Mouse (Mus musculus) lung, embryonic 14.5 days (tissue): Measurements from ENCODE around the gene Enkur. TPM values are rescaled to one million over a fixed set of nuclear protein-coding genes. Genes with fewer than 3 reads are reported as not detected.

Experiments used
- ATAC-seq: fragments of 200-750 bp; cut with Nextera tagmentation; 2 replicates; pipeline ENCODE4 v1.8.0; 2017; ENCODE audit warnings: mild to moderate bottlenecking, moderate TSS enrichment, moderate library complexity; ENCODE audit not compliant: insufficient read depth
- DNase-seq: peaks from one replicate; pipeline ENCODE4 v3.0.0-alpha.2; 2015
- H3K27ac ChIP-seq: fragments of 300-500 bp; sonication (generic); 2 replicates; pipeline ENCODE4 v1.5.1; 2014; ENCODE audit warnings: low read depth, mild to moderate bottlenecking, moderate library complexity
- H3K27me3 ChIP-seq: fragments of 300-500 bp; sonication (generic); 2 replicates; pipeline ENCODE4 v1.6.1; 2014; ENCODE audit warnings: low read length, control low read depth; ENCODE audit not compliant: insufficient read depth
- H3K36me3 ChIP-seq: fragments of 300-500 bp; sonication (generic); 2 replicates; pipeline ENCODE4 v1.6.1; 2014; ENCODE audit warnings: control low read depth; ENCODE audit not compliant: insufficient read depth
- H3K4me1 ChIP-seq: fragments of 300-500 bp; sonication (generic); 2 replicates; pipeline ENCODE4 v1.6.1; 2014; ENCODE audit warnings: antibody characterized with exemption, control low read depth; ENCODE audit not compliant: insufficient read depth
- H3K4me2 ChIP-seq: fragments of 300-500 bp; sonication (generic); 2 replicates; pipeline ENCODE4 v1.6.1; 2014; ENCODE audit warnings: mild to moderate bottlenecking
- H3K4me3 ChIP-seq: fragments of 300-500 bp; sonication (generic); 2 replicates; pipeline ENCODE4 v1.5.1; 2014; ENCODE audit warnings: low read depth, low read length
- H3K9ac ChIP-seq: fragments of 300-500 bp; sonication (generic); 2 replicates; pipeline ENCODE4 v1.6.1; 2014
- H3K9me3 ChIP-seq: fragments of 300-500 bp; sonication (generic); 2 replicates; pipeline ENCODE4 v1.6.1; 2016; ENCODE audit warnings: low read depth, low read length, control low read depth
- CTCF ChIP-seq: IDR thresholded peaks from 2 replicates; pipeline ENCODE4 v1.5.1; 2016; ENCODE audit warnings: antibody characterized with exemption, low read depth
- whole genome bisulfite sequencing: fragments of 180-500 bp; shearing (Covaris S2); extraction: QIAGEN DNeasy Blood & Tissue Kit; methylation state at CpG from one replicate; pipeline ENCODE4 v1.1.7; 2014; 5-methylcytosine and 5-hydroxymethylcytosine counted together
- polyA plus RNA-seq: library from polyadenylated mRNA; unstranded; fragments of >200 nt; fragmentation: Nextera tagmentation; extraction: Ambion mirVana; gene quantifications from 2 replicates; pipeline ENCODE4 v1.2.1, GENCODE M21; 2014

The Enkur gene
- polyA plus RNA-seq, 1 experiment from 2014 or later, result 0.45 TPM

DNA sequence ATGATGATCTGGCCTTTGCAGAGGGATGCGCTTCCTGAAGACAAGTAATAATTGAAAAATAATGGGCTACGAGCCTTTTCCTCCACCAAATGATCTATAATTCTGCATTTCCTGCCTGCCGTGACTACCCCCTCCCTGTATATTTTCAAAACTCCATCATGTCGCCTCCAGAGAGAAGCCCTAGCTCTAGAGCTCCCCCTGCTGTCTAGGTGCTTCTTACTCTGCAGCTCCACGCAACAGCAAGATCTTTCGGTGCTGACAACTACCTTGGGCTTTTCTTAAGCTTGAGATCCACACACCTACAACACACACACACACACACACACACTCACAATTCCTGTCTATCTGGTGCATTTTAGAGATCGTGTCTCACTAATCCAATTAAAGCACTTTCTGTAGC is 17.6 kb downstream of the Enkur start:
- H3K36me3 ChIP-seq, result no peaks in the 10 kb centered on the region
- H3K27me3 ChIP-seq, result no peaks in the 10 kb centered on the region
- H3K9me3 ChIP-seq, result no peaks in the 10 kb centered on the region
- 39% methylated on average over 7 of the region's 7 CpGs for WGBS
- H3K27ac ChIP-seq, result no peak overlapping the region
- TF ChIP-seq CTCF, result peak; percentile 77
- H3K4me3 ChIP-seq, result no peak overlapping the region
- no peak overlapping the region for H3K9ac ChIP-seq
- no peak overlapping the region for H3K4me2 ChIP-seq
- no peaks in the 10 kb centered on the region for H3K4me1 ChIP-seq
- ATAC-seq, result no peak
- DNase-seq, result peak; percentile 82

DNA sequence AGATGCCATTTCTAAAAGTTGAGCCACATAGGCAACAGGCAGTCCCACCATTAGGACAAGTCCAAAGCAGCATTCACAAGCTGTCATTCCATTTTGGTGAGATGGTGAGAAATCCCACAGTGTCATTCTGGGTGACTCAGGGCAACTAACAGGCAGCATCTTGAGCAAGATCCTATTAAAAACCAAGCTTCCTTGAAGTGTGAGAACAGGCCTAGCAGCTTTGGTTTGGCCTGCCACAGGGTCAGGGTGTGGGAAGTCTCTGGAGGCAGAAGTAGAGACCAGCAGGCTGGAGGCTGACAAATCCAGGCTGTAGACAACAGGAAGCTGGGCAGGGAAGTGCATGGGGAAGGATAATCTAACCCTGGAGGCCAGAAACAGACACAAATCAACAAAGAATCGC is 22.4 kb downstream of the Enkur start:
- TF ChIP-seq CTCF, result no peak
- ATAC-seq, result no peak
- Histone ChIP-seq H3K9ac (no peak overlapping the region), H3K9me3 (no peaks in the 10 kb centered on the region), H3K27me3 (no peaks in the 10 kb centered on the region), H3K27ac (no peak overlapping the region), H3K36me3 (no peaks in the 10 kb centered on the region), H3K4me3 (no peak overlapping the region), H3K4me2 (no peak overlapping the region), H3K4me1 (no peaks in the 10 kb centered on the region)
- whole genome bisulfite sequencing, result 45% methylated on average over 1 of the region's 1 CpGs
- peak; percentile 18 for DNase-seq

DNA sequence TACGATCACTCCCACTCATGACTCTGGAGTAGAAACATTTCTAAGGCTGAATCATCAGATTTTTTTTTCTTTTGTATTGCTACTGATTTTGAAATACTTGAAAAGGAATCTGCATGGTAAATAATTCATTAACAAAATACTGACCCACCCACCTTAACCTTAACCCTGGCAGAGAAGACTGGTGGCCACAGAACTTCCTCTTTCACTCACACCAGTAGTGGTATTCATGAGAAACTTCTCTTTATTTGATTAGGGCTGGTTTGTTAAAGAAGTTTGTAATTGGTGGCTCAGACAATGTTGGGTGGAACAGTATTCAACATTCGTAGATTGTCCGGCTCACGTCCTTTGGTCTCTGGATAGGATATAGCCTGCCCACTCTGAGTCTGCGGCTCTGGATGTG is 26.0 kb downstream of the Enkur start:
- Histone ChIP-seq H3K4me2 (no peak overlapping the region), H3K27me3 (no peaks in the 10 kb centered on the region), H3K9me3 (no peaks in the 10 kb centered on the region), H3K4me1 (no peaks in the 10 kb centered on the region), H3K36me3 (no peaks in the 10 kb centered on the region), H3K9ac (no peak overlapping the region), H3K4me3 (no peak overlapping the region), H3K27ac (no peak overlapping the region)
- 87% methylated on average over 5 of the region's 5 CpGs for WGBS
- no peak for DNase-seq
- ATAC-seq, result no peak
- TF ChIP-seq CTCF, result no peak

DNA sequence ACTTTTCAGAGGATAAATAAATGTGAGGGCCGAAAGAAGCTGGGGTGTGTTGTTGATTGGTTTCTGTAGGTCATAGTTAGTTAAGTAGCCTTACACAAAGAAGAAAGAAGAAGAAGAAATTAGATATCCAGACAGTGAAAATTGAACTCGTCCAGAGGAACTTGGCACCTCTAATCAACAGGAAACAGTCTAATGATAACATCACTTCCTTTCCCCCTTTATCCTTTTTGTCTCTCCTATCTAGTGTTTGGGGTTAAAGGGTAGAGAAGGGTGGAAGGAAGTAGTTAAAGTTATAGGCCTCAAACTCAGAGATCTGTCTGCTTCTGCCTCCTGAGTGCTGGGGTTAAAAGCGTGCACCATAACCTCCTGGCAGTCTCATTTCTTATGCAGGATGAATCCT is 32.4 kb downstream of the Enkur start:
- no peak for TF ChIP-seq CTCF
- ATAC-seq (no peak), DNase-seq (no peak)
- Histone ChIP-seq H3K4me2 (no peak overlapping the region), H3K27ac (no peak overlapping the region), H3K4me3 (no peak overlapping the region), H3K9me3 (no peaks in the 10 kb centered on the region), H3K4me1 (no peaks in the 10 kb centered on the region), H3K27me3 (no peaks in the 10 kb centered on the region), H3K9ac (no peak overlapping the region), H3K36me3 (no peaks in the 10 kb centered on the region)
- 63% methylated on average over 3 of the region's 3 CpGs for WGBS

DNA sequence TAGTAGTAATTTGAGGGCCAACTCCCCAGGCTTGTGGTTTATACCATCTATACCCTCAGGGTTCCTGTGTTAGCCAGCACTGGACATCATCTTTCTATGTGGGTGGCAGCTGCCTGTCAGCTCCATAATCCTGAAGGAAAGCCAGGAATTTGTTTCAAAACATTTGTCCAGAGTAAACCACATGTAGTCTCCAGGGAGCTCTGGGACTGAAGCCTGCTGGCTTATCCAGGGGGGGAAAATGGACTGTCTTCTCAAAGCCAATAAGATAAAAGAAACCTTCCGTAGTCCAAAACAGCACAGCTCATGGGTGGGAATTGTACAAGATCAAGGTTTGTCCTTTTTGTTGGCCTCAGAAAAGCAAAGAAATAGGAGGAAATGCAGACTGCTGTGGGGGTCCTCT is 37.2 kb downstream of the Enkur start:
- no peak overlapping the region for H3K9ac ChIP-seq
- DNase-seq (no peak), ATAC-seq (no peak)
- H3K4me3 ChIP-seq, result no peak overlapping the region
- no peaks in the 10 kb centered on the region for H3K9me3 ChIP-seq
- H3K27me3 ChIP-seq, result no peaks in the 10 kb centered on the region
- no peak overlapping the region for H3K4me2 ChIP-seq
- no peak overlapping the region for H3K27ac ChIP-seq
- no peak for TF ChIP-seq CTCF
- H3K4me1 ChIP-seq, result no peaks in the 10 kb centered on the region
- WGBS, result 81% methylated on average over 1 of the region's 1 CpGs
- H3K36me3 ChIP-seq, result no peaks in the 10 kb centered on the region

DNA sequence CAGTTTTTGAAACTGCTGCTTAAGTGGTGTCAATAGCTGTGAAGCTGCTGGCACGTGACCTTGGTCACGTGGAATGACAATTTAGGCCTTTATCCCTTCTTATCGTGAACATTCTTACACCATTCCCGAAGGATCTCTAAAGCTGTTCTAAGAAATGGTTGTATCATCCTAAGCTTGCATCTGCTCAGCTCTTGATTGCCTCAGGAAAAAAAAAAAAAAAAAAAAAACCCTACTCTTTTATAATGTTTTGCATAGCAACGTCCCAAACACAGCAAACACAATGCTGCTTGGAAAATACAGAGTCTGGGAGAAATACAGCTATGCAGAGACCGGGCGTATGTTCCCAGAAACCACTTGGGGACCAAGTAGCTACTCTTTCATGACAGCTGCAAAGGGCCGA is 40.9 kb downstream of the Enkur start:
- ATAC-seq, result no peak

DNA sequence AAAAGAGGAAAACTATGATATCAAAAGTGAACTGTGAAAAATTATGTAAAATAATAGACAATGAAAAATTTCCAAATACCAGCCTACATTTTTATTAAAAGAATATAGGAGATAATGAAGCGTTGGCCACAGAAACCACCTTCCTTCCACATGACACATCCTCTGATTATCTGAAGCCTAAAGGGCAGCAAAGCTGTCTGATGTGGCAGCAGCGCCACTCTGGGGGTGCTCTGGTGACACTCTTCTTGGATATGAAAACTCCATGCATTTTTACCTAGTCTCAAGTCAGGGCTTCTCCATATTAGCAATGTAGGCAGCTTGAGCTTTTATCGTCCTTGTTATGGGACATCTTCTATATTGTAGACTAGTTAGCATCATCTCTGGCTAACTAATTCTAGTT is 51.7 kb downstream of the Enkur start:
- Histone ChIP-seq H3K4me3 (no peak overlapping the region), H3K4me2 (no peak overlapping the region), H3K36me3 (no peaks in the 10 kb centered on the region), H3K27me3 (no peaks in the 10 kb centered on the region), H3K27ac (no peak overlapping the region), H3K9me3 (no peaks in the 10 kb centered on the region), H3K9ac (no peak overlapping the region), H3K4me1 (no peaks in the 10 kb centered on the region)
- TF ChIP-seq CTCF, result no peak
- 86% methylated on average over 3 of the region's 3 CpGs for WGBS
- no peak for ATAC-seq
- DNase-seq, result no peak

More for the DNA sequence above, 40.9 kb downstream of the Enkur start:
- no peaks in the 10 kb centered on the region for H3K4me1 ChIP-seq
- no peaks in the 10 kb centered on the region for H3K36me3 ChIP-seq
- no peak overlapping the region for H3K4me2 ChIP-seq
- no peaks in the 10 kb centered on the region for H3K27me3 ChIP-seq
- TF ChIP-seq CTCF, result no peak
- H3K27ac ChIP-seq, result no peak overlapping the region
- DNase-seq, result no peak
- WGBS, result 70% methylated on average over 8 of the region's 8 CpGs
- no peak overlapping the region for H3K9ac ChIP-seq
- no peaks in the 10 kb centered on the region for H3K9me3 ChIP-seq
- H3K4me3 ChIP-seq, result no peak overlapping the region

DNA sequence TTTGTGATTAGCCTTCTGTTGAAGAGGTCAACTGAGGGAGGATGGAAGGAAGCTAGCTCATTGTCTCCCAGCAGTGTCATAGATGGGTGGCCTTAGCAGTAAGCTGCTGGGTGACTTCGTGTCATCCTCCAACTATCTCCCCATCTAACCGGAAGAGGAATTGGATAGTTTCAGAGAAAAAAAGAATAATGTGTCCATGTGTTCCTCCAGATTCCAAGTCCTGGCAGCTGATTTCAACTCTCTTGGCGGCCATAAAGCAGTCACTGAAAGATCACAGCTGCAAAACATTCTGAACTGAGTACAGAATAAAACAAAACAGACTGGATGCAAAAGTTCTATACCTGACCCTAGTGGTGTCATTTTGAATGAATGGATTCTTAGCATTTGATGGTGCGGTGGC is 58.0 kb downstream of the Enkur start:
- ATAC-seq, result no peak
- 43% methylated on average over 4 of the region's 4 CpGs for WGBS

More for the DNA sequence above, 58.0 kb downstream of the Enkur start:
- TF ChIP-seq CTCF, result no peak
- no peaks in the 10 kb centered on the region for H3K27me3 ChIP-seq
- H3K4me1 ChIP-seq, result peaks cover 6% of the 10 kb centered on the region; the same call in 1 of the 2 replicates
- H3K4me3 ChIP-seq, result no peak overlapping the region
- H3K4me2 ChIP-seq, result no peak overlapping the region
- no peak overlapping the region for H3K27ac ChIP-seq
- no peak overlapping the region for H3K9ac ChIP-seq
- peak; percentile 70 for DNase-seq
- no peaks in the 10 kb centered on the region for H3K9me3 ChIP-seq
- H3K36me3 ChIP-seq, result no peaks in the 10 kb centered on the region
